Mouse (Mus musculus): ENCODE results near the gene Stat6.

GRCm38 (mm10) chr10:127623439-127624216 is 19.2 kb upstream of the Stat6 start:
- TF ChIP-seq POLR2A (IDR thresholded peaks at IDR 0.05; ENCODE audit: extremely low read depth, insufficient read depth, low read length) (no peak), CTCF (IDR thresholded peaks at IDR 0.05; ENCODE audit: extremely low read depth, insufficient read depth, low read length) (no peak)
